Mouse (Mus musculus): Measurements from ENCODE around the gene Acaa1a.
"Not testable (repeated sequence)": the region's sequence is repeated elsewhere in the genome, so short reads cannot be mapped to it uniquely, and the experiment has no call there.

Gene Acaa1a

DNA sequence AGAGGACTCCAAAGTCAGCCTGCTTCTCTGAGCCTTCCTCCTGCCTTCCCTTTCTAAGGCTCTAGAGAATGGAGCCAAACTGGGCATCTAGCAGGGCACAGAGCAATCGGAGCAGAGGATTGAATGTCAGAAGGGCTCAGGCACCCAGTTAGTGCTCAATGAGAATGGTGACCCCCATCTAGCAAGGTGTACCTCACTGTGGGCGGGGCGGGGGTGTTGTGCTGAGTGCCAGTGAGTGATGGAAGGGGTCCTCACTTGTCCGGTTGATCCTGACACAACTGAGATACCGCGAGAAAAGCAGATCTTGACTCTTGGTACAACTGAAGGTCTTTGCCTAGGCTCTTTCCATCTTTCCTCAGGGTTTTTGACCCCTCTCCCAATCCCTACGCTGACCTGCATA, 370 bp upstream of the Acaa1a start:
- DNase-seq (ENCODE audit: low spot score in 2 of 2): no peak

DNA sequence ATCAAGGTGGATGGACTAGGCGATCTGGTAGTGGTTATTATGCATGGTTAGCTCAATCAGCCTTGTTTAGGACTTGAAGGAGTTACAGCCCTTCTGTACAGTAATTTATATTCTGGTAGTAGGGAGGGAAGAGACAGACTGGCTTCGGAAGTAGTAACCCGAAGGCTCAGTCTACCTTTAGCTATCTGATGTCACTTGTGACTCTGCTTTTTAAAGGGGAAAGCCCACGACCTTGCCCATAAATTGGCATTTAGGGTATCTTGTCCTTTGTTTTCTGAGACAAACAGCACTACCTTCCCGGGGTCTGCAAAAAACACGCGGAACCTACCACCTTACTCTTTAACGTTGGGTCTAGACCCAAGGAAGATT, 720 bp downstream of the Acaa1a start:
- DNase-seq (ENCODE audit: low spot score in 2 of 2): no peak

DNA sequence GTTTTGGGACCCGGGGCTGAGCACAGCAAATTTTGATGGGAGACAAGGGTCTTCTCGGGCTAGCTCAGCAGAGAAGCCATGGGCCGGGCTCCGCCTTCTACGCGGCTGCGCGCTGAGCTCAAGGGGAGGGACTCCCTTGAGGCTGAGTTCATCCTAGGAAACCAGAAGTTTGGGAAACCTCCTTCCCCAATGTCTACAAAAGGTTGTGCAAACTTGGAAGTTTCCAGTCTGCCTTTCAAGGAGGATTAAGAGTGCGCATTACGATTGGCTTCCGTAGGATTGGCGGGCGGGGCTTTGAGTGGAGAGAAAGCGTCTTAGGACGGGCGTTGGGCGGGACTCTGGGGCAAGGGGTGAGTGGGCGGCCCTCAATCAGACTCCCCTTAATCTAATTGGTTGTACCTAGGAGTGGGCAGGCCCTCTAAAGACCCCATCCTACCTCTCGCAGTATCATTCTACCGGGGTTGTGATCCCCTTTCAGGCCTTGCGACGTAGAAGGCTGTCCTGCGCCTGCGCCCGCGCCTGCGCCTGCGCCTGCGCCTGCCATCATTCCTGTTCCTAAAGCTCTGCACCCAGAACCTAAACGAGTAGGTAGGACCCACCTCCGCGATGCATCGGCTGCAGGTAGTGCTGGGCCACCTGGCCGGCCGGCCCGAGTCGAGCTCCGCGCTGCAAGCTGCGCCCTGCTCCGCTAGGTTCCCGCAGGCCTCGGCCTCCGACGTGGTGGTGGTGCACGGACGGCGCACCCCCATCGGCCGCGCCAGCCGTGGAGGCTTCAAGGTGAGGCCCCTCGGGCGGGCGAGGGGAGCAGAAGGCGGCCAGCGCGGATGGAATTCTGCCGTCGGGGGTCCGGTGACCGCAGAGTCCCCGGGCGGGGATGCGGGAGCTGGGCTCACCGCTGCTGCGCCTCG, 1.7 kb downstream of the Acaa1a start, which contains the start of gene Myd88:
Gene Myd88, minus strand, starts transcription at position 503 of the 908 bp plus-strand sequence.
- DNase-seq (ENCODE audit: low spot score in 2 of 2): peak; percentile 96 to 98

DNA sequence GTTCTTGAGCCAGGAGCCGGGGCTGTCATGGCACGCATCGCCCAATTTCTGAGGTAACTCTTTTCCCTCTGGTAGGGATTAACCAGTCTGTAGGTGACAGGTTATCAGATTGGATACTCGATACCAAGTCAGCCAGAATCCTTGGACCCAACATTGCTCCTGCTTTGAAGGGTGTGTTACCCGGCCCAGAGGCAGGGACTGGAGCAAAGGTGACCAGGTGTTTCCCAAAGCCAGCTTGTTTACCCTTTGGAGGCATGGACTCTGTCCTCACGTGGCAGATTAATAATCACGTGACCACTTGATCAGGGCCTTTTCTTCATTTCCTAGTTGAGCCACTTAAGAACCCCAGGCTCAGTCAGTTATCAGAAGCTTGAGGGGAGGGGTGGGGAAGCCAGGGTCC, 3.3 kb downstream of the Acaa1a start:
- no peak for DNase-seq (ENCODE audit: low spot score in 2 of 2)

DNA sequence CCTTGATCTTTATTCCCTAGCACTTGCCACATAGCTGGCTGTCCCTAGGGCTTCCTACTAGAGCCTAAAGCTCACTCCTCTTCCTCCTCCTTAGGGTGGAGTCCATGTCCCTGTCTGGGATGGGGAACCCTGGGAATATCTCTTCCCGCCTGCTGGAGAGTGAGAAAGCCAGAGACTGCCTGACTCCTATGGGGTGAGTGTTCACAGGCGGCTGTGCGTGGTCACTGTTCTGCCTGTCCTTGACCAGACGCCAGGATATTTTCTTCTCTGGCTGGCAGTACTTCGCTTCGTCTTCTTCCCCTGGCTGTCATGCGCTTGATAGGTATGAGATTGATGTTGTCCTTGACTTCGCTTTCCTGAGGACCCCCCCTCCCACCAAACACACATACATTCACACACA, 6.9 kb downstream of the Acaa1a start:
- DNase-seq (ENCODE audit: low spot score in 2 of 2): no peak

DNA sequence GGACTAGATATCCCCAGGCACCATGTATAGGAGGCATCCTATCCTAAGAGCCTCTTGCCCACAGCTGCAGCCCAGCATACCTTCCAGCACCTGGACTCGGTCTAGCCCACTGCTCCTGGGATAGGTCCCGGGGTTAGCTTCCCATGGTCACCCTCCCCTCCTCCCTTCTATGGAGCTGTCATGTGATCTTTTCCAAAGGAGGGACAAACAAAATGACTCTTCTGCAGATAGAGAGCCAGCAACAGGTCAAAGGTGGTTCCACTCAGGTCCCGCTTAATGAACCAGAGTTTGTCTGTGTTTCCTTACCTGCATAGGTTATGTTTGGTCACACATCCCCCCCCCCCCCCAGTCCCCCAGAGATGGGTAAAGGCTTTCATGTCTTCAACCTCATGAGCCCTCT, 11.1 kb downstream of the Acaa1a start:
- no peak for DNase-seq (ENCODE audit: low spot score in 2 of 2)

DNA sequence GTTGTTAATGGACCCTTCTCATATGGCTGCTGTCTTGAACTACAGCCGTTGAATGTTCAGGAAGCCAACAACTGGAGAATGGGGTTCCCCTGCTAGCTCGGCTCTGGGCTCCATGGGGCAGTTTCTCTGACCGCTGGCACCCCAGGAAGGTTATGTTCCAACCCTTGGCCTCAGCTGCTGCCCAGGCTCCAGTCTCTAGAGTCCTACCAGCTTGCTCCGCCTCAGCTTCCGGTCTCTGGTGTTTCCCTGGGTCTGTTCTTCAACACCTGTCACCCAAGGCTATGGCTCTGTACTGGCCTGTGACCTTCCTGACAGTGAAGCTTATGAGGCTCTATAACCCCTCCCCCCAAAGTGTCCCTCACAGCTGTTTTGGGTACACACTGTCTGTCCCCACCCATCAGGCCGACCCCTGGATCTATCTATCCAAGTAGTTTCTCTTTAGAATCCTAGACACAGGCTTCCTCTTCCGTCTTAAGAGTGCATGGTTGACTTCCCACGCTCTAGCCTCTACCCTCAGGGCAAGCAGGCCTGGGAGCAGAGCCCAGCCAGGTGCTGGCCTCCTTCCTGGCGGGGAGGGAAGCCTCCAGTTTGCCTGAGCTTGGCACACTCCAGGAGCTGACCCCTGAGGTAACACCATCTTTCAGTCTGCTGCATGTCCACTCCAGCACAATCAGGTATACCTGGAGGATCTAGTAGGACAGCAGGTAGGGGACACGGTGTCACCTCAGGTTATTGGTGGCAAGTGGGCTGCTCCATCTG, 11.7 kb downstream of the Acaa1a start:
- DNase-seq (ENCODE audit: low spot score in 2 of 2): no peak

DNA sequence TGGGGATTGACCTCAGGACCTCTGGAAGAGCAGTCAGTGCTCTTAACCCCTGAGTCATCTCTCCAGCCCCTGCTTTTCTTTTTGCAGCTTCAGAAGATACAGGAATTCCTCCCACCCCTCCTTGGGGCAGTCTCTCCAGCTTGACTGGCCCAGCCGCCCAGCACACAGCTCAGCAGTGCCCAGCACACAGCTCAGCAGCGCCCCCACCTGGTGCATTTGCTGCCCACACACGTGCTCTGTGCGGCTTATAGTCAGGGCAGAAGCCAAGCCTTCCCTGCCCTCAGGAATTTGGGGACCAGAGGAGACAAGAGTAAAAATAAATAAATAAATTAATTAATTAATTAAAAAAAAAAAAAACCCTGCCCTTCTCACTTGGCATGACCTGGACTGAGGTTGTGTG, 12.6 kb downstream of the Acaa1a start:
- DNase-seq (ENCODE audit: low spot score in 2 of 2): peak; percentile 36 to 59

DNA sequence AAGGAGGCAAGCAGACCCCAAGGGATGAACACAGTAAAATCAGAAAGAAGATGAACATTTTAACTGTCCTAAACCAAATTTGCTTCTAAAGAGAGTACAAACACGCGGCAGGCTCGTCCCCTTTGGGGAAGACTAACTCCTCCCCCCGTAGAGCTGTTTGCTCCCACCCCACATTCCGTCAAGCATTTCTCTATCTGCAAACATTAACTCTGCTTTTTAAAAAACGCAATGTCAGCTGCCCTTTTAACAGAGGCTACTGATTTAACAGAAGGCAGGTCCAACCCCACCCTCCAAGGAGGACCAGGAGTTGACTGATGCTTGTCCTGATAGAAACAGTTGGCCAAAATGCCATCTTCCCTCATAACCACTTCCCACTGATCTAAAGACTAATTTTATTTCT, 14.4 kb downstream of the Acaa1a start:
- no peak for DNase-seq (ENCODE audit: low spot score in 2 of 2)

DNA sequence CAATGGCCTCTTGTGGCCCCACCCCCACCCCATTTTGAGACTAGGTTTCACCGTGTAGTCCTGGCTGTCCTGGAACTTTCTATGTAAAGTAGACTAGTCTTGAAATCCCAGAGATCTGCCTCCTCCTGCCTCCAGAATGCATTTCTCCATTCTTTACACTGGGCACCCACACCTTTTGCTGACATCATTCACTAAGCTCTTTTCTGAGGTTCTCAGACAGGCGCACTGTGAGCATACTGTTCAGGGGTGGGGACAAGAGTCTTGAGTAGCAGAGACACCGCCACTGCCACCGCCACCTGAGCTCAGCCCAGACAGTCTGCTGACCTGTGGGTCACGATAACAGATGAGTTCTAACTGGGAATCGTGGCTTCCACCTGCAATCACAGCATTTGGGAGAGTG, 16.5 kb downstream of the Acaa1a start:
- no peak for DNase-seq (ENCODE audit: low spot score in 2 of 2)

DNA sequence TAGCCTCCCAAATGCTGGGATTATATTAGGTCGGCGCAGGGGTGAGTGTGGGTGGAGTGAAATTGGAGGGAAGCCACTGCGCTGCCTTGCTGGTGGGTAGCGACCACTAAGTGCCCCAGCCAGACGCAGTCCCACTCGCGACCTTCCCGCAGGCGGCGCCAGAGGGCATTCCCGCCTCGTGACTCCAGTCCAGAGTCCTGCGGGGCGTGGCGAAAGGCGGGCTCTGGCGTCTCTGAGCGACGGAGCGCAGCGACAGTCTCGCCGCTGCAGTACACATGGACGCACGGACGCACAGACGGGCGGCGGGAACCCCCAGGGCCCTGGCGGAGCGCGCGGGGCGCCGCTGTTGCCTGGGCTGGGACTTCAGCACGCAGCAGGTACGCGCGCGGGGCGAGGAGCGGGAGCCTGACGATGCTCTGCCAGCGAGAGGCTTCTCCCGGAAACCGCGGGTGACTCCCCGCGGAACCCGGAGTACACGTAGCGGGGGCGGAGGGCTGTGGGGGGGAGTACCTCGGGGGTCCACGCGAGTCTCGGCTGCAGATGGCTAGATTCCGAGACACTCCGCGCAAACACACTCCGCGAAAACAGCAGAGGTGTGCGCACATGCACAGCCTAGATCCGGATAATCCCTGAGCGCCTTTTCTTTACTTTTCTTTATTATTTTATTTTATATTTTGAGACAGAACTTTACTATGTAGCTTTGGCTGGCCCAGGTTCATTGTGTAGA, 18.0 kb downstream of the Acaa1a start, which contains the start of gene Xylb:
Gene Xylb, plus strand, starts transcription at position 51 of the 727 bp plus-strand sequence.
- DNase-seq (ENCODE audit: low spot score in 2 of 2): peak; percentile 78 to 80

DNA sequence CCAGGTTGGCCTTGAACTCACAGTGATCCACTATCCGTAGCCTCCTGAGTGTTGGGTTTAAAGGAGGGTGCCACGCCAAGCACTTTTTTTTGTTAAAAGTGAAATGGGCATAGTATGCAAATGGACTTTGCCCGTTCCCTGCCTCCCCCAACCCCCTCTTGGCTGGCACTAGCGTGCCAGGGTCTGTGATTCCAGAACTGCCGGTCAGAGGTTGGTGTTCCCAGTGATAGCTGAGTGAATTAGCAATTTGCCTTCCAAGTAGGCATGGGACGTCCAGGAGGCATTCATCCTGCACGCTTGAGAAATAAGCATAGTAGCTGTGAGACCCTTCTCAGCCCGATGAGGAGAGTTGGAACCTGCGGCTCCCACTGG, 18.6 kb downstream of the Acaa1a start:
- no peak for DNase-seq (ENCODE audit: low spot score in 2 of 2)

DNA sequence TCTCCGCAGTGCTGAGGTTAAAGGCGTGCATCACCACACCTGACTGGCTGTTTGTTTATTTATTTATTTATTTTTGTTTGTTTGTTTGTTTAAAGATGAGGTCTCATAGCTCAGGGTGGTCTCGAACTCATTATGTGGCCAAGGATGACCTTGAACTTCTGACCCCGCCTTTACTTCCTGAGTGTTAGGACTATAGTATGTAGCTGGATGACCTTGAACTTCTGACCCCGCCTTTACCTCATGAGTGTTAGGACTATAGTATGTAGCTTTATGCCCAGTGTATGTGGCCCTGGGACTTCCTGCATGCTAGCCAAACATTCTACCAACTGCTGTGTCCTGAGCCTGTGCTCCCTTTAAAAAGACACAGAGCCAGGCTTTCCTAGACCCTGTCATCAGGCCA, 21.9 kb downstream of the Acaa1a start:
- no peak for DNase-seq (ENCODE audit: low spot score in 2 of 2)

DNA sequence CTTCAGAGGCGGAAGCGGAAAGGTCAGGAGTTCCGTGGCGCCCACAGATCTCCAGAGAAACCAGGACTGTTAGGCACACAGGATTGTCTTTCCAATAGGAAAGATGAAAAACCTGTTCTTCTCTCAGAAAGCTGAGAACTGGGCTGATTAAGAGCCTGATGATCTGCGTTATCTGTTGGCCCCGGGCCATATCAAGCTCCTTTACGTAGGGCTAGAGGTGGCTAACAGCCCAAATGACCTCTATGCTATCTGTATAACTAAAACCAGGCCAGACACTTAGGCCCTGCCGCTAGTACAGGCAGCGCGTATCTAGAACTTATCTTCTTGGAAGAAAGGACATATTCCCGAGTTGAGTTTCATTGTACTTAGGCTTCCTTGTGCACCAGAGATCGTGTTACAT, 23.8 kb downstream of the Acaa1a start:
- no peak for DNase-seq (ENCODE audit: low spot score in 2 of 2)

DNA sequence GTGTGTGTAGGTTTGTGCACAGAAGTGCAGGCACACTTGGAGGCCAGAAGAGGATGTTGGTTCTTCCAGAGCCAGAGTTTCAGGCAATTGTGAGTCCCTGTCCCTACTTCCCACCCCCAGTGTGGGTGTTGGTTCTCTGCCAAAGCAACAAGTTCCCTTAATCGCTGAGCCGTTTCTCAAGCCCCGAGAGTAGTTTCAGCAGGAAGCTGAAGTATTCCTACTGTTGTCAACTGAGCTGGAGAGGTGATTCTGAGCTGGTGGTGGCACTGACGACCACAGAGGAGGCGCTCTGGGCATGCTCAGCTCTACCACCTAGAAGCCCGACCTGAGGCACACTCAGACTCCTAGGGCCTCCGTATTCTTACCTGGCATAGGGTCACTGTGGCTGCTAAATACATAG, 25.8 kb downstream of the Acaa1a start, which contains the start of gene Slc22a14:
Gene Slc22a14, minus strand, starts transcription at position 270 of the 400 bp plus-strand sequence.
- no peak for DNase-seq (ENCODE audit: low spot score in 2 of 2)

DNA sequence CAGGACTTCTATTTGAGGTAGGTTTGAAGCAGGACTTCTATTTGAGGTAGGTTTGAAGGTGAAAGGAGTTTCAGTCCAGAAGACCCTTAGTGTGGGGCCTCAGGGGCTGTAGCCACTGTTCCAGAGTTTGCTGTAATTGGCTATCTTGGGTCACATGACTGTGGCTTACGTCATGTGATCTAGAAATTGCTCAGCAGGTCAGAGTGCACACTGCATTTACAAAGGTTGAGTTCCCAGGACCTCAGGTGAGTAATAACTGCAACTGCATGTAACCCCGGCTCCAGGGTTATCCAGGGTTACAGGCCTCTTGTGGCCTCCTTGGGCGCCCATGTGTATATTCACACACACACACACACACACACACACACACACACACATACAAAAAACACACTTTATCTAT, 28.9 kb downstream of the Acaa1a start:
- no peak for DNase-seq (ENCODE audit: low spot score in 2 of 2)

DNA sequence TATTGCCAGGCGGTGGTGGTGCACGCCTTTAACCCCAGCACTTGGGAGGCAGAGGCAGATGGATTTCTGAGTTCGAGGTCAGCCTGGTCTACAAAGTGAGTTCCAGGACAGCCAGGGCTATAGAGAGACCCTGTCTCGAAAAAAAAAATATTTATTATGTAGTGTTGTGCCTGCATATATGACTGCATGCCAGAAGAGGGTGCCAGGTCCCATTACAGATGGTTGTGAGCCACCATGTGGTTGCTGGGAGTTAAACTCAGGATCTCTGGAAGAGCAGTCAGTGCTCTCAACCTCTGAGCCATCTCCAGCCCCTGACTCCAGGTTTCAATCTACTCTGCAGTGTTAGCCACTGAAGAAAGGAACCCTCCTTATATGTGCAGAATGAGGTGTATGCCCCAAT, 31.3 kb downstream of the Acaa1a start:
- not testable (repeated sequence) for DNase-seq (ENCODE audit: low spot score in 2 of 2)

DNA sequence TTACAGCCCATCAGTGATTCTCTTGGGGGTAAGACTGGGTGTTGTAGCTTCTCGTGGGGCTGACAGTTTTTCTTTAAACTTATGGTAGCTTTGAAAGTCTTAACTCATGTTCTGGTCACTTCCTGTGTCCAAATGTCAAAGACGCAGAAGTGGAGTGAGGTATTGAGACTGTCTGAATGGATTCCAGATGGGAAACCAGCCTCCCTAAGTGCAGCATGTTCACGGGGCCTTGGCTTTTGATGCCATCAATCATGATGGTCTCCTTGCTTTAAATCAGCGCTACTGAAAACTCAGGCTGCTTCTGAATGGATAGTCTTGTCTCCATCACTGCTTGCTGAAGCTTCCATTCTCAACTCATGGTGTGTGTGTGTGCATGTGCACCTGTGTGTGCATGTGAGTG, 31.8 kb downstream of the Acaa1a start:
- DNase-seq (ENCODE audit: low spot score in 2 of 2): no peak

DNA sequence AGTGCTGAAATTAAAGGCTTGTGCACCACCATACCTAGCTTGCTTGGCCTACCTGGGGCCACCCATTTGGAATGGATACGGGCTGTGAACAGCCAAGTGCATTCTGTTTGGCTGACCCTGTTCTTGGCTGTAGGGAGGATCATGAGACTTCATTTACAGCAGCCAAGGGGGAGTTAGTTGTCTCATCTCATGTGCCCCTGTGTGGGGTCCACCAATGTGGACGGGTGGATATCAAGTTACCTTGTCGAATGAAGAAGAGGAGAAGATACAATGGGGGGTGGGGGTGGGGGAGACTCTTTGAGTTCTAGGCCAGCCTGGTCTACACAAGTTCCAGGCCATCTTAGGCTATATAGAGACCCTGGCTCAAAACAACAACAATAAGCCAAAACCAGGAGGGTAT, 35.5 kb downstream of the Acaa1a start:
- no peak for DNase-seq (ENCODE audit: low spot score in 2 of 2)

DNA sequence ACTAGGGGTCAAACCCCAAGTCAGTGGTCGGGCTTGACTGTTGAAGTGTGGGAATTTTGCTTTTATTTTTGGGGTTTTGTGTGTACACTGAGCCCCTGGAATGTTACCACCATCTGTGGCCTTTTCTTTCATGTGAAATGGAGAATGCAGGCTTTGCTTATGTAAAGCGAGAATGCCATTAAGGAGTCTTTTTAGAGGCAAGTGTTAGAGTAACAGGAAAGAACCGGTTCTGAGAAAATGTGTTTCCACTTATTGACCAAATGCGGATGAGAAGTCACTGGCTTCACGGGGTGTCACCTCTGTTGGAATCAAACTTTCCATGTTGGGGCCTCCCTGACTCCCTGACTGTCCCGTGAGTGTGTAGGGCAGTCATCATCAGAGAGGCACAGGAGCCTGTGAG, 36.1 kb downstream of the Acaa1a start:
- no peak for DNase-seq (ENCODE audit: low spot score in 2 of 2)

DNA sequence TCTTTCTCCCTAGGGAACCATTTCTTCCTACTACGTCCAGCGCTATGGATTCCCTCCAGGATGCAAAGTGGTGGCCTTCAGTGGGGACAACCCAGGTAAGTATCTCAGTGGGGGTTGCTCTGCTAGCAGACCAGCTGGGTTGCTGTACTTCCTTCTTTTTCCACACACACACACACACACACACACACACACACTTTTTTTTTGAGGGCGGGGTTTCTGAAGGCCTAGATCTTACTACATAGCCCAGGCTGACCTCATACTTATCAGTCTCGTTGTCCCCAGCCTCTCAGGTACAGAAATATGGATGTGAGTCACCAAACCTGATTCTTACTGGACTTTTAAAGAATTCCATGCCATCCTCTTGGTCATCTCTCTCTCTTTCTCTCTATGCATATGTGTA, 38.8 kb downstream of the Acaa1a start:
- no peak for DNase-seq (ENCODE audit: low spot score in 2 of 2)

DNA sequence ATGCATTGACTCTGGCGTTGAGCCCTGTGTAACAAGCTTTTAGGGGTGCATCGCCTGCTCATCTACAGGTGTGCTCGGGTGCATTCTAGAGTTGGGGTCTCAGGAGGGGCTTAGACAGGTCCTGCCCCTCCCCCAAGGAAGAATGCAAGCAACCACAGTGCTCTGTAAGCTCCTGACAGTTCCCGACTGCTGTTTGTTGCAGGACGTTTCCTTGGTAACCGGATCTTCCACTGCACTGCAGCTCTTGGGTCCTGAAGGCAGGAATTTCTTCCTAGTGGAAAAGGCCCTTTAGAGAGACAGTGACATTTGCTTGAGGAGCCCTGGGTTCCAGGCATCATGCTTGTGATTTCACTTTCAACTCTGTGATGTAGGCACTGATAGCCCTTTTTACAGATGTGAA, 43.1 kb downstream of the Acaa1a start:
- DNase-seq (ENCODE audit: low spot score in 2 of 2): no peak
